Mouse (Mus musculus) retina, embryonic 14.5 days (tissue): ENCODE measurements at regions not wholly inside any gene's neighbourhood (a gene's known extent, or its start where the extent isn't known, plus 50 kb on each side); places are given as distances from the start of the nearest gene placed in this dataset.
A peak's percentile ranks its signal among the peaks of the same experiment; 100 is the strongest.

Experiments used
- DNase-seq: peaks from one replicate; pipeline ENCODE4 v3.0.0-alpha.2; 2015; ENCODE audit warnings: low spot score

DNA sequence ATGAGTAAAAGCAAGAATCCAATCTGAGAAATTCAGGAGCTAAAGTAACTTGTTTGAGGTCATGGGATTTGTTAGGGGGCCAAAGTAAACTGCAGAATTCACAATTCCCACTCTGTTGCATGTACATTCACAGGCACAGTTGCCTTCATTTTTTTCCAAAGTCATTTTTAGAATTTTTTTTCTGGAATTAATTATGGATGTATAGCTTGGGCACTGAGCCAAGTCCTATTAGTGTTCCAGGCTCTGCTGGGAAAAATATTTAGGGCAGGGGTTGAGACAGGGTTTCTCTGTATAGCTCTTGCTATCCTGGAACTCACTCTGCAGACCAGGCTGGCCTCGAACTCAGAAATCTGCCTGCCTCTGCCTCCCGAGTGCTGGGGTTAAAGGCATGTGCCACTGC, 188.3 kb downstream of the Cd83 start:
- DNase-seq = no peak

DNA sequence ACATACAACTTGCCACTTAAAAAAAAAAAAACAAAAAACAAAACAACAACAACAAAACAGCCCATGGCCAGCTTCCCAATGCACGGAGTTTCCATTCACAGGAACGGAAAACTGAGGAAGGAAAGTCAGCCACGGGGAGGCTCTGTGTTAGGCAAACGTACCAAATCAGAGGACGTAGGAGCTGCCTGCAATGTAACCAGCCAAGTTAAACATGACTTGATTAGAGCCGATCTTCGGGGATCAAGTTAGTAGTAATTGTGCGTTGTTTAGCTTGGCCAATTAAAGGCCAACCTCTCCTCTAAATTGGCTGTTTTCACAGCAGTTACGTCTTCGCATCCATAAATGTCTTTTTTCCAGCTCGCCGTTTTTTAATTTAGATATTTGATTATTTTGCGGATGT, 190.7 kb downstream of the Cd83 start:
- no peak for DNase-seq

GRCm38 (mm10) chr13:43975801-43976200, 191.2 kb downstream of the Cd83 start:
- DNase-seq = no peak

- DNase-seq = no peak
Measured at GRCm38 (mm10) chr13:43976676-43977075, 192.1 kb downstream of the Cd83 start.

- peak; percentile 32 for DNase-seq
Measured at GRCm38 (mm10) chr13:43987338-43987737, 202.8 kb downstream of the Cd83 start.

DNA sequence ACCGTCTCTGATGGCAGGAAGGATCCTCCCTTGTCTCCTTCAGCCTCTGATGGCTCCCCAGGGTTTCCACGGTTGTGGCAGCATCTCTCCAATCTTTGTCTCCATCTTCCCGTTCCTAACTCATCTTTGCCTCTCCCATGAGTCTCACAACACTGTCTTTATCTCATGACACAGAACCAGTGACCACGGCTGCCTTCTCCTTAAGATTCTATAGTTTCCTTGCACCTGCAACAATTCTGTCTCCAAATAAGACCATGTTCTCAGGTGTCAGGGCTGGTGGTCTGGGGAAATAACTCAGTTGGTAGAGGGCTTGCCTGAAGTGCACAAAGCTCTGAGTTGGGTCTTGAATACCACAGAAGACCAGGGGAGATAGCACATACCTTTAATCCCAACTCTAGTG, 203.8 kb downstream of the Cd83 start:
- no peak for DNase-seq

- peak; percentile 57 for DNase-seq
Measured at GRCm38 (mm10) chr13:43990281-43991101, 205.9 kb downstream of the Cd83 start.

DNA sequence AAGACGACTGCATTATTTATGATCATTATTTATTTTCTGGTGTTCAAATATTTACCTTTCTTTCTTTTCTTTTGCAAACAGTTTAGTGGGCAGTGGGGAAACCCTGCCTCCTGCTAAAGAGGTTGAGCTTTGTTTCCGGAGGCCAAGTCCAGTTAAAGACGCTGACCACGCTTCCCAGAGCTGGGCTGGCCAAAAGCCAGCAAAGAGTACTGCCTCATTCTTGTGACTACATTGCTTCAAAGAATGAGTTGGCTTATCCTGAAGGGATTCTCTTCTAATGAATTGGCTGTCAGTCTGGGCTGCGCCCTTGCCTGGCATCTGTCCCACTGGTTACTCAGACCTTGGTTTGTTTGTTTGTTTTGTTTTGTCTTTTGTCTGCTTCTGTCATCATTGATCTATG, 207.2 kb downstream of the Cd83 start:
- DNase-seq = no peak

DNA sequence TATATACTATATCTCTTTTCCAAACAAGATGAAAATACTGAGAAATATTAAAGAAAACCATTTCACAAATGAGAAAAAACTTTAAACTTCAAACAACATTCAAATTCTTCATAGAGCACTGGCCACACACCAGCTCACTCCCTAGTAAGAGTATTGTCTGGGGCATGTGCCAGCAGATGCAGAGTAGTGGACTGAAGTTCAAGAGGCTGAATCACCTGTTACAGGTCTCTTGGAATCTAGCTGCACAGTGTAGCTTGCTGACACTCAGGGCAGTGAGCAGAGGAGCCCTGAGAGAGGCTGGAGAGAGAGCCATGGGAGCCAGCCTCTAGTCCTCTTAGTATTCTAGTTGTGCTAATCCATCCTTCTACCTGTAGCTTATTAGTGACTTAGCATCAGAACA, 208.4 kb downstream of the Cd83 start:
- DNase-seq = no peak

DNA sequence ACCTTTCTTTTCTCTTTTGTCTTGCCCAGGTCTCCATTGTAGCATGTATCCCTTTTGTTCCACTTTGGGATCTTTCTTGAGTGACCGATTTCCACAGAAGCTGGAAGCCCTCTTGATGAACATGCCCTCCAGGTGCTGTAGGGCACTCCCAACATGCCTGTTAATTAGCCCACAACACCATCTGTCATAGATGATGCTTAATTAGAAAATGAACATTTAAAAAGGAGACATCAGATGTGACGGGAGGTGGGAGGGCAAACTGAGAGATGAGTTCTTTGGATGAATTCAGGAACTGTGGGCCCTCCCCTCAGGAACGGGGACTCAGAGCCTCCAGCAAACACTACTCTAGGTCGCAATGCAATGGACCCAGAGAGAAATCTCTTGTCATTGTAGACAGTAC, 209.8 kb downstream of the Cd83 start:
- DNase-seq = no peak

DNA sequence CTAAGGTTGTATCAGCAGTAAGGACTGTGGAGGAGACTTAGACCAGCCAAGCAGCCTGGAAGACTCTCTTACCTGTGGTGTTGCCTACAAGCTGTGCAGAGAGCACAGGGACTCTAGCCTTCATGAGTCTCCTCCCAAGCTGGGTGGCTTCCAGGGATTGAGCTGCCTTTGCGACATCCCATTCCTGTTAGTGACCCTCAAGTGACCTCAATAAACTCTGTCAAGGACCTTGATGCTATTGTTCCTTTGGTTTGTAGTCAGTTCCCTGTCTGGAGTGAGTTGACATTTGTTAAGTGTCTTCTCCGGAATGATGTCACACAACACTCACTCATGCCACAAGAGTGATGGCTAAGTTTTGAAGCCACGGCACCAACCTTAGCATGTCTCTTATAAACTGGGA, 211.0 kb downstream of the Cd83 start:
- DNase-seq = no peak

DNA sequence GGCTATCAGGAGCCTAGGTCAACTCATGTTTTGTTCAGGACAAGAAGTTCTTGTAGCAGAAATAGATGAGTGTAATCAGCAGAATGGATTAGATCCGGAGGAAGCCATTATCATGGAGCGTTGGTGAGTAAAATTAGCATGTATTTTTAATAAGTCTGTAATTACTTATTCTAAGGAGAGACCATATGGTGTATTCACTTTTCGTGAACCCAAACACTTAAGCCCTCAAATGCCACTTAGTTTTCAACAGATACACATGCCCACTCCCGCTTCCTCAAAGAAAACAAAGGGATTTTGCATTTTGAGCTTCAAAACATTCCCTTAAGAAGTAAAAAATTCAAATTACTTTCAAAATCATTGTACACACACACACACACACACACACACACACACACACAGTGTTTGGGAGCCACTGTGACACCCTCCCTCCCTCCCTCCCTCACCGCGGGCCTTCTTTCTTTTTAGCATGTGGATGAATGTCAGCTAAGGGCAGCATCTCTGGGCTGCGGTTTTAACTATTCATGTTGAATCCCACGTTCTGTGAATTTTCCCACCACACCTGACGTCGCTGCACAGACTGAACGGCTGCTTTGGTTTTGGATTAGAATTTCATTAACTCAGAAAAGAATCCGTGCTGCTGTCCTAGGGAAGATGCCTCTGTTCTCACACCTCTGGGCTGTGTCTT, 217.4 kb downstream of the Cd83 start:
- no peak for DNase-seq

- no peak for DNase-seq
Measured at GRCm38 (mm10) chr13:44012868-44013267, 228.3 kb downstream of the Cd83 start.

DNA sequence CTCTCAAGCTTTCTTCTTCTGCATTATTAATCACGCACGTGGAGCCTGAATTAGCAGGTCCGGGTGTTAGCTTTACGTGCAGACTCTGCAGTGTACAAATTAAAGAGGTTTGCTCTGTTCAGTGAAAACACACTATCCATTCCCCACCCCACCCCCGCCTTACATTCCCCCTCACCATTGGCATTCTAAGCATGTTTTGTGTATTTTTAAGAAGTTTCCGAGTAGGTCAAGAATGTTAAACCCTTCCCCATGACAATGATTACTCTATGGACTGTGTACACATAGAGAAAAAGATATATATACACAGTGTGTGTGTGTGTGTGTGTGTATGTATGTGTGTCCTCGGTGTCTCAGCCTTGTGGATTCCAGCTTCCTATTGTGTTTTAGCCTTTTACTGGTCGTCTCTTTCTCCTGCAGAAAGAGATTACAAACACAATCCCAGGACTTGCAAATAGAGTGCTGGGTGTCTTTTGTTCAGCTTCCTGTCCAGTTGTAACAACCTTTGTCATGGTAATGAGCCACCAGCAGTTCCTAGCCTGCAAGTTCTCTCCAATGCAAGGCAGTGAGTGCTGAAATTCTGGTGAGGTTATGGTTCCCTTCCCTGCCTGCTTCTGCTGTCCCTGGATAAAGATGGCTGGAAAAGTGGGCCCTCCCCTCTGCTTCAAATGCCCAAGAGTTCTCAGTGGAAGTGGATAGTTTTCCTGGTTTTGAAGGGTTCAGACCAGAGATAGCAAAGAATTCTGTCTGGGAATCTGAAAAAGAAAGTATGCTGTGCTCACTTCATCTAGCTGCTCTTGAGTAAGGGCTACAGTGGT, 234.1 kb downstream of the Cd83 start:
- DNase-seq = peak; percentile 54

GRCm38 (mm10) chr13:44019304-44019583, 234.7 kb downstream of the Cd83 start:
- no peak for DNase-seq

DNA sequence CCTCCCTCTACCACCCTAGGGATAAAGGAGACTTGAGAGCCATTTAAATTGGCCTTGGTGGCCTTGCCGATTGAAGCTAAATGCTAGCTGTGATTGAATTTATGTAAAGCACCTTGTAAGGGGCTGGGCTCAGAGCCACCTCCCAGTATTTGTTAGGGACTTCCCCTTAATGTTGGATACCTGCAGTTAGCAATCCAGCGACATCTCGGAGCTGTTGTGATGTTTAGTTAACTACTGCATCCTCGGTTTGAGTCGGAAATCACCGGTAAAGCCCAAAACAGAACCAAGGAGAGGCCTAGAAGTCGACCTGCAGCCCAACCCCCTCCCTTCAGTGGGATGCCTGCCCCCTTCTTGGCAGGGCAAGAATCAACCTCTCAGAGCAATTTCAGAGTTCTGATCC, 236.3 kb downstream of the Cd83 start:
- DNase-seq = no peak

DNA sequence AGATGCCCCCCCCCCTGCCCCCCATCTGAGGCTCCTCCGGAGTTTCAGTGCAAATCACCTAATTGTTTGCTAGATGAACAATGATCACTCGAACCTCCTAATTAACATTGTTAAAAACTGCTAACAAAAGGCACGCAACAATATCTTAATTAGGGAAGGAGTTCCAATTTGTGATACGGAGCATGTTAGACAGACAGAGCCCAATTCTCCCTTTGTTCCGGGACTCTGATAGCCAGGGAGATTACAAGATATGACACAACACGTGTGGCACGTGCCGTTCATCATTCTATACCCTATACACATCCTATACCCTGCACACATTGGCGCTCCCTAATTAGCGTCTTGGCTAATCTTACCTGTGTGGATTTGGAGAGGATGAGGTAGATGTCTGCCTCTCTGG, 237.5 kb downstream of the Cd83 start:
- DNase-seq = peak; percentile 82

DNA sequence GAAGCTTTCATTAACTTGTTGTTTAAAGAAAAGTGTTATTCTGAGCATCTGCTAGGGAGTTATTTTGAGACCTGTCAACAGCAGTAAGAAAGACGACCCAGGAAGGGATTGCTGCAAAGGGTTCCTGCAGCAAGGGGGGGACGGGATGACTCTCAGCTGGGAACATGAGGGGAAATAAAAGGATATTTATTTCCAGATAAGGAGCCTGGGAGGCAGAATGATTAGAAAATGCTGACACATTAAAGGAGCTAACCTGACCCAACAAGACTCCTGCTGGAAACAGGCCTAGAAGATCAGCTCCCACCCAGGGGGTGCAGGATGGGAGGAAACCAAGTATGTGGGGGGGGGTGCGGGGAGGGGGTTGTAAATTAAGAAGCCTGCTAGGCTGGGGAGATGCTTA, 240.0 kb downstream of the Cd83 start:
- no peak for DNase-seq

DNA sequence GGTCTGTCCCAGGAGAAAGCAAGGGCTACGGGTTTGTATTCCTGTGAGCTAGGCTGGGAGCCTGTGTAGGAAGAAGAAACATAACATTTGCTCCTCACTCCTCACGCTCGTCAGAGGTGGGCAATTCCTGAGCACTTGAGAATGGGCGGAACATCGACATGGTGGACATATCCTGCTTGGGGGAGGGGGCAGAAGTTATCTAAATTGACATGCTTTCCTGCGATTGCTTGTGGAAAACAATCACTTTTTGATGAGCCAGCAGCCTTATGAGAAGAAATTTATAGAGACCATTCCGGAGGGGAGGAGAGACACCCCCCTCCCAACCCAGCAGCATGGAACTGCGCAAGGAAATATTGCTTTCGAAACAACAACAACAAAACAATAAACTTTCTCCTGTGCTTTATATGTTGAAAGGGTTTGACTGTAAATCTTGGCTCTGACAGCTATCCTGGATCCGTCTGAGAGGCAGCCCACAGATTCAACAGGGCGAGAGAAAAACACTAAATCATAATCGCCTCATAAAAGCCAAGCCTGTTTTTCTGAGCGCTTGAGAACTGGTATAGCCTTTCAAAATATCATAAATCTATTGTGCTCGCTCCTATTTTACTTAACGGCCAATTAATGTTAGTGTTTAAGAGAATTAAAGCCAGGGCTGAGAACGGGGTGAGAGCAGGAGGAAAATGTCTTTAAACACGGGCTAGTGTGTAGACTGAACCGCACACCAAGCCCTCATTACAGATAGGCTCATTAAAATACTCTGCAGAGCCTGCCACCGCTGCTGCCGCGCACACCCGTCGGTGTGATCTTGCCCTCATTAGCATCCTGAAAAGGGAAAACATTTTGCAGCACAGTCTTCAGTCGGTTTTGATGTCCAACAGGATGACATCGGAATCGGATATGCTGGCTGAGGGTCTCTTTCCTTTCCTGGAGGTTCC, 242.0 kb downstream of the Cd83 start:
- peak; percentile 62 for DNase-seq

GRCm38 (mm10) chr13:44028081-44028480, 243.5 kb downstream of the Cd83 start:
- no peak for DNase-seq

- DNase-seq = no peak
Measured at GRCm38 (mm10) chr13:44030590-44030989, 246.0 kb downstream of the Cd83 start.

- peak; percentile 32 for DNase-seq
Measured at GRCm38 (mm10) chr13:44037774-44038294, 253.3 kb downstream of the Cd83 start.
